Mouse (Mus musculus) hindbrain, postnatal 0 days (tissue): ENCODE measurements around the gene Prkar2a. TPM values are rescaled to one million over a fixed set of nuclear protein-coding genes. Genes with fewer than 3 reads are reported as not detected.

Source experiments
- ATAC-seq: fragments of 200-750 bp; cut with Nextera tagmentation; 2 replicates; pipeline ENCODE4 v1.8.0; 2017; ENCODE audit warnings: mild to moderate bottlenecking, moderate TSS enrichment, moderate library complexity
- DNase-seq: peaks from one replicate; pipeline ENCODE4 v3.0.0-alpha.2; 2015; ENCODE audit warnings: low spot score
- H3K27ac ChIP-seq: fragments of 300-500 bp; sonication (generic); 2 replicates; pipeline ENCODE4 v1.5.1; 2014; ENCODE audit warnings: mild to moderate bottlenecking
- H3K27me3 ChIP-seq: fragments of 300-500 bp; sonication (generic); 2 replicates; pipeline ENCODE4 v1.6.1; 2014; ENCODE audit warnings: low read length, mixed read lengths; ENCODE audit not compliant: insufficient read depth
- H3K36me3 ChIP-seq: fragments of 300-500 bp; sonication (generic); 2 replicates; pipeline ENCODE4 v1.6.1; 2014; ENCODE audit warnings: low read length, mixed read lengths; ENCODE audit not compliant: insufficient read depth
- H3K4me1 ChIP-seq: fragments of 300-500 bp; sonication (generic); 2 replicates; pipeline ENCODE4 v1.6.1; 2014; ENCODE audit warnings: antibody characterized with exemption, low read length, mixed read lengths; ENCODE audit not compliant: insufficient read depth
- H3K4me2 ChIP-seq: fragments of 300-500 bp; sonication (generic); 2 replicates; pipeline ENCODE4 v1.6.1; 2014; ENCODE audit warnings: low read depth, mild to moderate bottlenecking, low read length, moderate library complexity, mixed read lengths
- H3K4me3 ChIP-seq: fragments of 300-500 bp; sonication (generic); 2 replicates; pipeline ENCODE4 v1.5.1; 2014; ENCODE audit warnings: low read length
- H3K9ac ChIP-seq: fragments of 300-500 bp; sonication (generic); replicated peaks from 2 replicates; pipeline ENCODE4 v1.6.1; 2014; ENCODE audit warnings: mild to moderate bottlenecking, low read length, moderate library complexity, mixed read lengths
- H3K9me3 ChIP-seq: fragments of 300-500 bp; sonication (generic); 2 replicates; pipeline ENCODE4 v1.6.1; 2016; ENCODE audit warnings: low read length, mixed read lengths
- CTCF ChIP-seq: IDR thresholded peaks from 2 replicates; pipeline ENCODE4 v1.5.1; 2016; ENCODE audit warnings: antibody characterized with exemption, control low read depth, low read depth
- WGBS: fragments of 180-500 bp; shearing (Covaris S2); extraction: QIAGEN DNeasy Blood & Tissue Kit; methylation state at CpG from one replicate; pipeline ENCODE4 v1.1.7; 2014; 5-methylcytosine and 5-hydroxymethylcytosine counted together
- polyA plus RNA-seq: library from polyadenylated mRNA; unstranded; fragments of >200 nt; fragmentation: Nextera tagmentation; extraction: Ambion mirVana; gene quantifications from 2 replicates; pipeline ENCODE4 v1.2.1, GENCODE M21; 2015
- total RNA-seq: library from RNA; depleted of rRNA; stranded (reverse); fragments of >200 nt; gene quantifications from 2 replicates; pipeline ENCODE4 v1.2.3, GENCODE M21; 2014

The Prkar2a gene
- total and polyA plus RNA-seq, 2 experiments from 2014 or later: 43.9 to 87.3 TPM

DNA sequence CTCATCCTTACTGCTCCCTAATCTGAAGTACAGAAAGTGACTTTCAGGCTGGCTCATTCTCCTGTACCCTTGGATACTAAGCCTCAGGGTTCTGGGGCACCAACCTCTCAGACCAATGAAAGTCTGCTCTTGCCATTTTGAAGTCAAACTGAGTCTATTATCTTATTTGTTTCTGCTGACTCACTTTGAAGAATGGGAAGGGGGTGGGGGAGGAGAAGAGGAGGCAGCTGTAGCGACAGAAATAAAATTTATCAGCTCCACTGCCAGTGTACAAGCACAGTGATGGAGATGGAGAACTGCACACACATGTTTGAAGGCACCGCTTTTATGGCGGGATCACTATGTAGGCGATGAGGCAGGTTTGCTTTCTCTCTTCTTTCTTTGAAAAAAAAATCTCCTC is 88.2 kb downstream of the Prkar2a start:
- no peak for DNase-seq
- Histone ChIP-seq H3K9me3 (peaks cover 3% of the 10 kb centered on the region; the same call in 1 of the 2 replicates), H3K27me3 (no peaks in the 10 kb centered on the region), H3K36me3 (no peaks in the 10 kb centered on the region), H3K9ac (no peak overlapping the region), H3K27ac (no peak overlapping the region), H3K4me3 (no peak overlapping the region), H3K4me2 (no peak overlapping the region), H3K4me1 (no peaks in the 10 kb centered on the region)
- TF ChIP-seq CTCF: no peak
- 88% methylated on average over 4 of the region's 4 CpGs for WGBS
- no peak for ATAC-seq

DNA sequence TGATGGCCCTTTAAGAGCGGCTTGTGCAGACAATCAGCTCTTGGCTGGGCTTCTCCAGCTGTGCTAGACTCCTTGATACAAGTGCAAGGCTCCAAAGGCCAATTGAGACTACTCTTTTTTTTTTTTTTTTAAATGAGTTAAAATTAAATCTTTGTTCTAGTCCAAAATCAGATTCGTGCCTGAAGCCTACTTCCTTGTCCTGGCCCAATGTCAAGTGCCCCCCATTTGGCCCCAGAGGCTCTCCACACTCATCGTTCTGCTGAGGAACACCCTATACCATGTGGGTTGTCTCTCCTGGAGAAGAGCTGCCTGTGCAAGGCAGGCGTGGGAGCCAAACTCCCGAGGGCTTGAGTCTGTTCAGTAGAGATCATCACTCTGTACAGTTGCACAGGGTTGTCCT is 91.8 kb downstream of the Prkar2a start:
- no peak overlapping the region for H3K27ac ChIP-seq
- no peaks in the 10 kb centered on the region for H3K36me3 ChIP-seq
- 48% methylated on average over 5 of the region's 5 CpGs for WGBS
- DNase-seq (no peak), ATAC-seq (no peak)
- TF ChIP-seq CTCF: no peak
- H3K4me1 ChIP-seq: peaks cover 17% of the 10 kb centered on the region
- no peak overlapping the region for H3K4me2 ChIP-seq
- no peak overlapping the region for H3K4me3 ChIP-seq
- H3K27me3 ChIP-seq: no peaks in the 10 kb centered on the region
- H3K9ac ChIP-seq: no peak overlapping the region
- H3K9me3 ChIP-seq: no peaks in the 10 kb centered on the region

DNA sequence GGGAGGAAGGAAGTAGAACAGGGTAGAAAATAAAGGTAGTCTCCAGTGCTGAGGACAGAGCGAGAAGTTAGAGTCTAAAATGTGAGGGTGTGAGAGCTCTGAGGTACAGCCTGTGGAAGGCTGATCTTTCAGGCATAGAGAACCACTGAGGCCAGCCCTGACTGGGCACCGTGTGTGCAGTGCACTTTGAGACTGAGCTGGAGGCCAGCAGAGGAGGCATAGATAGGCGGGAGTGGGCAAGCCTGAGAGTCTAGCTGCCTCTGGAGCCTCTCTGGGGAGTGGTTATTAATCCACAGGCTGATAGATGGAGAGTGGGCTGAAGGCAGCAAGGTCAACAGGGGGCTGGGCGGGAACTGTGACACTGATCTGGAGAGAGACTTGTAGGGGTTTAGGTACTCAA is 92.8 kb downstream of the Prkar2a start:
- 69% methylated on average over 4 of the region's 4 CpGs for WGBS
- TF ChIP-seq CTCF: no peak
- Histone ChIP-seq H3K9ac (no peak overlapping the region), H3K9me3 (no peaks in the 10 kb centered on the region), H3K27ac (no peak overlapping the region), H3K4me2 (no peak overlapping the region), H3K4me1 (peaks cover 25% of the 10 kb centered on the region), H3K27me3 (no peaks in the 10 kb centered on the region), H3K4me3 (no peak overlapping the region), H3K36me3 (no peaks in the 10 kb centered on the region)
- ATAC-seq (no peak), DNase-seq (no peak)

DNA sequence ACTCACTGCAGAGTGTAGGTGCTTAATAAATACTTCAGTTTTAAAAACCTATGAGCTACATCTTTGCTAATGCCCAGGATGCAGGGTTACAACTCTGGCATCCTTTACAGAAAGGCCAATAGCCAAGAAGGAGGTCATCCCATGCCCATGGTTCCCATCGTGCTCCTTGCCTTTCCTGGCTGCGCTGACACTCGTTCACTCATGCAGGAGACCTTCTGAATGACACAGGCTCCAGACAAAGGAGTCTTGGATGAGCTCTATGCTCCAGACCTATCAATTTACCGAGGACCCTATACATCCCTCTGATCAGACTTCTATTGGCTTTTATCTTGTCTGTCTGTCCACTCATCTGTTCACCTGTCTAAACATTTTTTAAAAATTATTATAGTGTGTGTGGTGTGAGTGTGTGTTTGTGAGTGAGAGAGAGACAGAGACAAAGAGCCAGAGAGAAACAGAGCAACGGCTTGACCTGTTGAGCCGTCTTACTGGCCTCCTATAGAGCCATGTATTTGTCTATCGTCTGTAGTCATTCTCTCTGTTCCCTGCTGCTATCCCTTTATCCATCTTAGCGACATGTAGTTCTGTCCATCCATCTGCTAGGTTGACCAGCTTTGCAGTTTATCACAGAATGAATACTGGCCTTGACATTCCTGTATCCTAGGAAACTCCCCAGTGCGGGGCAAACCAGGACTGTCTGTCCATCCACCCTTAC is 93.9 kb downstream of the Prkar2a start:
- 4% methylated on average over 9 of the region's 9 CpGs for WGBS
- Histone ChIP-seq H3K4me1 (peaks cover 35% of the 10 kb centered on the region), H3K4me3 (peak overlapping the region; percentile 81), H3K4me2 (peak overlapping the region; percentile 67), H3K27ac (peak overlapping the region; percentile 96), H3K9me3 (no peaks in the 10 kb centered on the region), H3K27me3 (no peaks in the 10 kb centered on the region), H3K9ac (peak overlapping the region; percentile 95), H3K36me3 (no peaks in the 10 kb centered on the region)
- peak; percentile 10 for ATAC-seq
- peak; percentile 69 for DNase-seq
- TF ChIP-seq CTCF: no peak

DNA sequence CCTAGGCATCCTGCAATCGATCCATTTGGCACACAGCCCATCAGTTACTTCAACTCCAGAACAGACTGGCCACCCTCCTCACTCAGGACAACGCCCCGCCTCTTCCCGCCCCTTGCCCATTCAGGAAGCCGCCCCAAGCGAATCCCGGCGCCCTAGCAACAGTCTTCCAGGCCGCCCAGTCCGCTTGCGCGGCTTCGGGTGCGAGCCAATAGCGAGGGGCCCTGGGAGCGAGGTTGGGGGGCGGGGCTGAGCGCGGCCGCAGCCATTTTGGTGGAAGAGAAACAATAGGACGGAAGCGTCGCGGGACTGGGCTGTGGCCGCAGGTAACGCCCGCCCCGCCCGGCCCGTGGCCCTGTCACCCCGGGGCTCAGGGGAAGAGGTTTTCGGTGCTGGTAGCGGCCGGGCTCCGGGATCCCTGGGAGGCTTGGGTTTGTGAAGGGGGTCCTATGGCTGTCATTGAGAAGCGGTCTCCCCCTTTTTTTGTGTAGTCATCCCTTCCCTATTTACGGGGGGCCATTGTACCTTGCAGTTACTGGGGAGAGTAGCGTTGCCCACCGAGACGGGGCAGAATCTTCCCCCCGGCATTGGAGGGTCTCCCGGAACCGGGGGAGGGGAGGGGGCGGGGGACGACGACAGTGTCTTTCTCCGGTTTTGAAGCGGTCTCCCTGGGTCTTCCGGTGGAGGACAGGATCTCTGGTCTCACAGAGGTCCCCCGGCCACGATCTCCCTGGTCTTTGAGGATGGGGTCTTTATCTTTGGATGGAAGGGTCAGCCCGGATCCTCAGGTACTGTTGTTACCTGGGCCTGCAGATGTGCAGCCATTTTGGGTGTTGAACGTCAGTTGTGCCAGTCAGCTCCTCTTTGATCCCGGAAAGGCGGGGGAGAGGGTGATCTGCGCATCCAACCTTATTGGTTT is 94.7 kb downstream of the Prkar2a start, which contains the start of gene Ip6k2:
Gene Ip6k2, plus strand, starts transcription at position 249 of the 916 bp plus-strand sequence.
- TF ChIP-seq CTCF: no peak
- H3K9me3 ChIP-seq: no peaks in the 10 kb centered on the region
- ATAC-seq (peak; percentile 98), DNase-seq (peak; percentile 98)
- under 1% methylated on average over 56 of the region's 56 CpGs for WGBS
- H3K36me3 ChIP-seq: no peaks in the 10 kb centered on the region
- H3K4me1 ChIP-seq: peaks cover 42% of the 10 kb centered on the region
- H3K4me3 ChIP-seq: peak within 1 kb of the TSS; percentile 81
- peak within 1 kb of the TSS; percentile 95 for H3K9ac ChIP-seq
- H3K4me2 ChIP-seq: peak within 1 kb of the TSS; percentile 67
- H3K27me3 ChIP-seq: no peaks in the 10 kb centered on the region
- H3K27ac ChIP-seq: peak within 1 kb of the TSS; percentile 96

DNA sequence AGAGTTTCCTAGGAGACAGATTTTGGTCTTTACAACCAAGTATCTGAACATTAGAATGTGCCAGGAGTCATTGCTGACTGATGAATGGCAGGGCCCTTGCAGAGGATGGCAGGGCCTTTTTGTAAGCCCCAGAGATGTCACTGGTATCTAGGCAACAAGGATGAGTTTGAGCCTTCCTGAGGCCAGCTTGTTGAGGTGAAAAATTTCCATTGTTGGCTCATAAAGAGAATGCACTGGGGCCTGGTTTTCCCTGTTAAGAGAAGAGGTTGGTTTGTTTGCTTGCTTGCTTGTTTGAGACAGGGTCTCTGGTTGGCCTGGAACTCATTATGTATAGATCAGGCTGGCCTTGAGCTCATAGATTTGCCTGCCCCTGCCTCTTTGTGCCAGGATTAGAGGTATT is 96.3 kb downstream of the Prkar2a start:
- peak; percentile 53 for DNase-seq
- H3K9me3 ChIP-seq: no peaks in the 10 kb centered on the region
- H3K36me3 ChIP-seq: no peaks in the 10 kb centered on the region
- no peaks in the 10 kb centered on the region for H3K27me3 ChIP-seq
- peaks cover 49% of the 10 kb centered on the region for H3K4me1 ChIP-seq
- peak overlapping the region; percentile 67 for H3K4me2 ChIP-seq
- peak overlapping the region; percentile 81 for H3K4me3 ChIP-seq
- TF ChIP-seq CTCF: no peak
- H3K9ac ChIP-seq: peak overlapping the region; percentile 95
- ATAC-seq: no peak
- H3K27ac ChIP-seq: peak overlapping the region; percentile 96; the same call in 1 of the 2 replicates
